Mouse (Mus musculus) thymus, adult 18-20 months (tissue): ENCODE data around the gene Olfr1508.
A peak's percentile ranks its signal among the peaks of the same experiment; 100 is the strongest.
"Not testable (repeated sequence)": the region's sequence is repeated elsewhere in the genome, so short reads cannot be mapped to it uniquely, and the experiment has no call there.

Source experiments
- DNase-seq, 2 experiments: peaks; one replicate each; pipeline ENCODE4 v3.0.0; 2022; ENCODE audit warnings: mixed read lengths in 2 of 2

Gene Olfr1508

GRCm38 (mm10) chr14:52467395-52467794 lies at the start of gene Olfr1508:
TSS of gene Olfr1508 (minus strand) at chr14:52467495.
- DNase-seq: no peak

- no peak for DNase-seq
Observed at GRCm38 (mm10) chr14:52495516-52495915, 28.2 kb upstream of the Olfr1508 start, which contains the start of gene Olfr1507. TSS of gene Olfr1507 (minus strand) at chr14:52495749.

- no peak for DNase-seq
Observed at GRCm38 (mm10) chr14:52465738-52466137, 1.6 kb downstream of the Olfr1508 start.

- DNase-seq: no peak
Observed at GRCm38 (mm10) chr14:52461928-52462327, 5.4 kb downstream of the Olfr1508 start.

- peak in 1 of 2 experiments; percentile 22 for DNase-seq
Observed at GRCm38 (mm10) chr14:52451138-52451537, 16.2 kb downstream of the Olfr1508 start.

- no peak for DNase-seq
Observed at GRCm38 (mm10) chr14:52442690-52443089, 24.6 kb downstream of the Olfr1508 start, which contains the start of gene Olfr1509. TSS of gene Olfr1509 (plus strand) at chr14:52442990.

GRCm38 (mm10) chr14:52427686-52428085 lies 39.6 kb downstream of the Olfr1508 start:
- DNase-seq: peak; percentile 70 to 90

- DNase-seq: no peak
Observed at GRCm38 (mm10) chr14:52414273-52414672, 53.0 kb downstream of the Olfr1508 start, which contains the start of gene Olfr1510. TSS of gene Olfr1510 (minus strand) at chr14:52414373.

- DNase-seq: not testable (repeated sequence)
Observed at GRCm38 (mm10) chr14:52410142-52410919, 57.0 kb downstream of the Olfr1508 start.
